Mouse (Mus musculus) cerebellum, adult 11 months (tissue): ENCODE data around the gene Nelfb.
A peak's percentile ranks its signal among the peaks of the same experiment; 100 is the strongest.

Experiments
- DNase-seq: peaks from one replicate; pipeline ENCODE4 v3.0.0; 2022

Nelfb gene

DNA sequence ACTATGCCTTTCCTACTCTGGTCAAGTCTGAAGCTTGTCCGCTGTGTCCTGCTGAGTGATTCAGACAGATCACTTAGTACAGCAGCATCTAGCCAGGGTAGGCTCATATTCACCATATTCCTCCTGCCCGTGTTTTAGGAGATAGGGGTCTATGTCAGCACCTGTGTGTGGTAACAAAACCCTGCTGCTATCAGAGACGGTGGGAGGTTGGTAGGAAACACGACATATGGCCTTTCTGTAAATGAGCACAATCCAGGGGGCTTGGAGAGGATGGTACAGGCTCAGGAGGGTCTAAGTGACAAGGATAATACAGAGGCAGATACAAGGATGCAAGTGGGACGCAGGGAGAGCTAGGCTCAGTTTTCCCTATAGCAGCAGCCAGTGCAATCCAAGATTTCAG, 18.3 kb upstream of the Nelfb start:
- no peak for DNase-seq

DNA sequence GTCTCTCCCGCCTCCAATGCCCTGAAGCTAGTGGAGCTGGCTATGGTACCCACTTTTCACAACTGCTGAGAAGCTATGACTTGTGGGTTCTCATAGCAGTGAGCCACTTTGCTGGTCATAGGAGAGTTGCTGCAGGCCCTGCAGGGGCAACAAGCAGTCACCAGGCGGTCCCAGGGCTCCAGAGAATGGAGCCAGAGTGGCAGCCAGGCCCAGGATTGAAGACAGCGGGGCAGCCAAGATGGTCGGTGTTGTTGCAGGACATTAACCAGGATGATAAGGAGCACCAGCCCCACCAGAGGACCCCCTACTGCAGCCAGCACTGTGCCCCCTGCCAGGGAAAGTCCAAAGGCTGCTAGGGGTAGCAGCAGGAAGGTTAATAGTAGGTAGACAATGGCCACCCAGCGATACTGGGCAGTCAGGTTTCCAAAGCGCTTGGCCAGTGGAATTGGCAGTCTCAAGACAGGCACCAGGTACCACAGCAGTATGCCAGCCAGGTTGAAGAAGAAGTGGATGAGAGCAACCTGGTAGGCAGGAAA, 17.8 kb upstream of the Nelfb start:
- DNase-seq = no peak

DNA sequence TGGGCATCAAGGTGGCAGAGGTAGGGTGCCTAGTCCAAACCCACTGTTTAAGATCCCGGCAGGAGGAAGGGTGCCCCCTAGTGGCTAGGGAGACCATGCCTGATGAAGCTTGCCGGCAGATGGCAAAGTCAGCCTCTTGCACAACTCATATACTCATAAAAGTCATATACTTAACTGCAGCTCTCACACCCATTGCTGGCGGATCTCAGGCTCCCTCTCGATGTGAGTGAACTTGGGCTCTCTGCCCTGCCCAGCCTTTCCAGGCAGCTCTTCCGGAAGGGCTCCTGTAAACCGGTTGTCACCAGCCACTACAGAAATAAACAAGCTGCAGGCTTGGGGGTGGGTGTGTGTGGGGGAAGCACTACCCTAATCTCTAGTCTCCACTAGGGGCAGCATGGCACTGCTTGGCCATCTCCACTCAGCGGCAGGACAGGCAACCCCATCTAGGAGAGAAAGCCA, 17.2 kb upstream of the Nelfb start:
- DNase-seq = peak; percentile 86

DNA sequence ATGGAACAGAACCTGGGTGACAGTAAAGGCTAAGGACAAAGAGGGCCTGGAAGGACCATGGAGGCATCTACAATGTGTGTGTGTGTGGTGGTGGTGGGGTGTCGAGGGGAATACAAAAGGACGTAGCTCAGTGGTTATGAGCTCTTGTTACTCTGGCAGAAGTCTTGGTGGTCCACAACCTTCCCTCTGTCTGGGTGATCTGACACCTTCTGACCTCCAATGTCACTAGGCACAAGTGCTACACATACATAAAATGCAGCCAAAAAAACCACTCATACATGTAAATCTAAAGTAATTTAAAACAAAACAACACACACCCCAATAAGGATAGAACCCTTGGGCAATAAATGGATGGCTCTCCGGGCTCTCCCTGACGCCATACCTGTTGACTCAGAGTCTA, 16.1 kb upstream of the Nelfb start:
- DNase-seq = no peak

DNA sequence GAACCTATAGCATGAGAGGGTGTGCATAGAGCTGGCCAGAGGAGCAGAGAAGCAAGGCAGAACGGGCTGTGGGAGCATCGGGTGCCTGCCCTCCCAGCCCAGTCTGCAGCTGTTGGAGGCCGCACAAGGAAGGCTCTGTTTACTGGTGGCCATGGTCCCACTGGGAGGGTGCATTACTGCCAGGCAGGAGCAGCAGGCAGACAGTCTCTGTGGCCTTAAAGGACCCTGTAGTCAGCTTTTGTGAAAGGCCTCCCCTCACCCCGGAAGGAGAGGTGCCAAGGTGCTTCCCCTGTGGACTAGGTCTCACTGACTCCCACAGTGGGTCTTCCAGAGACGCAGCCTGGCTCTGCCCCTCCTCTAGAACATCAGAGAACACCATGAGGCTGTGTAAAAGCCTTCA, 15.6 kb upstream of the Nelfb start:
- DNase-seq = peak; percentile 48

DNA sequence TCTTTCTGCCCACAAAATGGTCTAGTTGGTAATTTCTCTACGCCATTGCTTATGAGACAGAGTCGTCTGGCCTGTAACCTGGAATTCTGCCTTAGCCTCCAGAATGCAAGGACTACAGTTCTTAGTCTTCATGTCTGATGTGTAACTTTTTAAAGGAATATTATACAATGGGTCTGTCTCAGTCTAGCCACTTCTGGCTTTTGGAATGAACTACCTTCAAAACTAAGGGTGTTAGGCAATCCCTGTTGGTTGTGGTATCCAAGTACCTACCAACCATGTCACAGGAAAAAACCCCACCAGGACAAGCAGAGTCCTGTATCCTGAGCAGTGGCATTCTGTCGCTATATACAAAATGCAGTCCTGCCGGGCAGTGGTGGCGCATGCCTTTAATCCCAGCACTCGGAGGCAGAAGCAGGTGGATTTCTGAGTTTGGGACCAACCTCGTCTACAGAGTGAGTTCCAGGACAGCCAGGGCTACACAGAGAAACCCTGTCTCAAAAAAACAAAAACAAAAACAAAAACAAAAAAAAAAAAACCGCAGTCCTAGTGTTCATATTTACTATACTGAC, 14.6 kb upstream of the Nelfb start:
- DNase-seq = no peak

DNA sequence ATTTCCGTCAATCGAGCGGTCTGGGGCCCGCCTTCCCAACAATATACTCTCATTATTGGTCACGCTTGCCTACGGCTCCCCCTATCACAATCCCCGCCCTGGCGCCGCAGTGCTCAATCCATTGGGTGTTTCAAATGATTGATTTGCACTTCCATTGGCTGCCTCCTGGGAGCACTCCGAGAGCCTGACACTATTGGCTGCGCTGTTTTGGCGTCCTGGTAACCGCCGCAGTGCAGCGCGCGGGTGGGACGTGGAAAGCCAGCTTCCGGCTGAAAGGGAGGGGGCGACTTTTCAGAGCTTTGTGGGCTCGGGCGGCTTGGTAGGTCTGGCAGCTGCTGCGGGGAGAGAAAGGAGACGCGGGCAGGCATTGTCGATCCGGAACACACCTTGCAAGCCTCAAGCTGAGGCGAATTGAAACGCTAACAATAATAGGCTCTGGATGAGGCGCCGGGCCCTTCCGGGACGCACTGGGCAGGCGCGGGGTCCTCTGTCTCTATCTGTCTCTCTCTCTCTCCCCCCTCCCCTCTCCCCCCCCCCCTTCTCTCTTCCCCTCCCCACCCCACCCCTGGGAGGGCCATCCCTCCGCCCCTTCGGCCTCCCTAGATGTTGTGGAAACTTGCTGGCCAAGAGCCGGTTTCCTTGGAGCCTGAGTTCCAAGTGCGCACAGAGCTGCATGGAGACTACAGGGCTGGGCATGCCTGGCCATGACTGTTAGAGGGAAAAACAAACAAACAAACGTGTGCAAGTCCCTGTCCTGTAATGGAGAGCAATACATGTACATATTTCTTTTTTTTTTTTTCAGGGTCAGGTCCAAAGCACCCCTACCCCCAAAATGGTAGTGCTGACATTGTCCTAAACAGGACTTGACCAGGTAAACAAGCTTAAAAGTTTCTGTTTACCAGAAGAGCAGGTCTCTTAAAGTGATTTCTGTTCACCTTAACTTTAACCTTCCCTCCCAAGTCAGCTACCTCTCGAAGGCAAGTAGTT, 13.8 kb upstream of the Nelfb start:
- peak; percentile 99 for DNase-seq

DNA sequence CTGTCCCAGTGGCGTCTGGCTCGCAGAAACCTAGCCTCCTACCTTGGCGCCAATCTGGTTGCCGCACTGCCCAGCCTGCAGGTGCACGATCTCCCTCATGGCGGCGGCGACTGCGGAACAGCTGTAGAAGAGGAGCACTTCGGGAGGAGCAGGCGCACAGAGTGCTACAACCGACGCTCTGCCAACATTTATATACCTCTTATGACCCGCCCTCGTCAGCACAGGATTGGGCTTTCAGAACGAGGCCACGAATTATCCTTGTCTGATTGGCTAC, 13.1 kb upstream of the Nelfb start, which contains the start of gene Tubb4b:
Gene Tubb4b (minus strand): TSS at position 211 of the 274 bp plus-strand sequence.
- DNase-seq = no peak

DNA sequence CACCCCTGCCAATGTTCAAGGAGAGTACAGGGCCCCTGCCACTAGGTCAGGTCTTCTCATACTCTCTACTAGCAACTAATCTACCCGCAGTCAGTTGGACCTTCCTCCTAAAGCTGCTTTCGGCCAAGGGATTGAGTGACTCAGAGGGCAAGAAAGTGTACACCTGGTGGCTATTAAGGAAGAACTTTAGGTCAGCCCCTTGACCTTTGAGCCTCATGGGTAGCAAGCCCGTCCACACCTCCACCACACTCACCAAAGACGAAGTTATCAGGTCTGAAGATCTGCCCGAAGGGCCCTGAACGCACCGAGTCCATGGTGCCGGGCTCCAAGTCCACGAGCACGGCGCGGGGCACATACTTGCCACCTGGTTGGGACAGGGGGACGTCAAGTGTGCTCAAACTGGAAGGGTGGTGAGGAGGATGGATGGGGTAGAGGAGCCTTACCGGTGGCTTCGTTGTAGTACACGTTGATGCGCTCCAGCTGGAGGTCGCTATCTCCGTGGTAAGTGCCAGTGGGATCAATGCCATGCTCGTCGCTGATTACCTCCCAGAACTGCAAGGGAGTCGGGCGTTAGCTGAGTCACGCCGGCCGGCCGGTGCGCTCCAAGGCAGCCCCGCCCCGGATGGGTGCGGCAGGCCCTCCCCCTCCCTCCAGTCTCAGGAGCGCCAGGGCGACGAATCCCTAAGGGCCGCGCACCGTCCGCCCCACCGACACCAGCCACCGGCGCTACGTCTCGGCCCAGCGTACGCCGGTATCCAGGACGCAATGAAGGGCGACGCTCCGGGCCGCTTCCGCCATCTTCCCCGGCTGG, 12.6 kb upstream of the Nelfb start:
- DNase-seq = no peak

DNA sequence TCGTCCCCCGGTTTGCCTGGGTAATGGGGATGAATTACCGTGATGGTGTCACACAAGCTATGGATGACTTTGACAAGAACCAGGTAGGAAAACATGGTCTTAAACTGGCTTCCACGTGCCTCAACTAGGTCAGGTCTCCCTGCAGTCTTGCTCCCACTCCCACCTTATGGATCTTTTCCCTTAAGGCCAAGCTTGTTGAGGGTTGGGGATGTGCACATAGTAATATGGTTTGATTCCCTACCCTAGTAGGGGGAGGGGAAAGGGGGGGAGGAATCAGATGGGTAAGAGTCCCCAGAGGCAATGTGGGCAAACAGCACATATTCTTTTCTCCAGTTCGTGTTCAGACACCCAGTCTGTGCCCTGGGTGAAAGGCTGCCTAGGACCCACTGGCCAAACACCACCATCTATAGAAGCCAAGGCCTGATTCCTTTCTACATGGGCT, 10.1 kb upstream of the Nelfb start:
- no peak for DNase-seq

DNA sequence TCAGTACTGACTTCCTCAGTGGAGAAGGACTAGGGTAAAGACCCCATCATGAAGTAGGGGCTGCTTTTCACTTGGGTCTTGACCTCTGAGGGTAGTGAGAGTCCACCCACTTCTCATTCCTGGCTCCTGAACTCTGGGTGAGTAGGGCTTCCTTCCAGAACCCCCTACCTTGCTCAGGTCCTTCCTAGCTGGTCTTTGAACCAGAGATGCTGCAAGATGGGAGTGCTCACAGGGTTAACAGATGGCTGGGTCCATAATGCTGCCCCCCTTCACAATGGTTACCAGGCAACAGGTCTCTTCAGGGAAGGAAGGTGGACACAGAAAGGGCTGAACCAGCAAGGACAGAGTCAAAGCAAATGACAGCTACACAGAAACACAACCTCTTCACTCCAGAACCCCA, 7.2 kb upstream of the Nelfb start, which contains the start of gene Fam166a:
Gene Fam166a (plus strand): TSS at position 301 of the 400 bp plus-strand sequence.
- DNase-seq = no peak

DNA sequence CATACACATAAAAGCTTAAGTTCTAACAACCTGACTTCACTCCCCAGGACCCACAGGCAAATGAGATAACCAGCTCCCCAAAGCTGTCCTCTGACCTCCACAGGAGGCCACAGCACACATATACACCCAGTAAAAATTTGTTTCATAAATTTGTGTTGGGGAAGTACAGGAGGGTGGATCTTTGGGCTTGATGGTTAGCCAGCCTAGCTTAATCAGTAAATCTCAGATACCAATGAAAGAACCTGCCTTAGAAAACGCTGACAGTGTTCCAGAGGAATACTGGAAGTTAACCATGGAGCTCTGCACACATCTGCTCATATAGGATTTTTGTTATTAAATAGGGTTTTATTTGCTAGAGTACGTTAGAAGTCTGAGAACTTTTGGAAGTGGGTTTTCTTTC, 6.4 kb upstream of the Nelfb start:
- no peak for DNase-seq

DNA sequence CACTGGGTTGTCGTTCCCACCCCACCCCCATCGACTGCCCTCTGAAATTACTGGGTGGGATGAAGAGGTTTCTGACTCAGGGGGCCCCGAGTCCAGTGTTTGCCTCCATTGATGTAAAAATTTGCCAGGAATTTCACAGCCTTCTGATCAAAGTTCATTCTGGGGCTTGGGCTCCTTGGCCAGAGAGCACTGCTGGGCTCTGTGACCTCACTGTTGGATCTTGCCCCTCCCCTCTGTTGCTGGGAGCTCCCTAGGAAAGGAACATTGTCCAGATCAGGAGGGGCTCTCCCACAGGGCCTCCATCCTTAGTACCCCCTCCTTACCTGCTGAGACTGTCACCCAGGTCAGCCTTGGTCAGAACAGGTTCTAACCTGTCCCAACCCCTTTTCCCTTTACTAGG, 3.2 kb upstream of the Nelfb start, which contains the start of gene Stpg3:
Gene Stpg3 (minus strand): TSS at position 194 of the 400 bp plus-strand sequence.
- no peak for DNase-seq

DNA sequence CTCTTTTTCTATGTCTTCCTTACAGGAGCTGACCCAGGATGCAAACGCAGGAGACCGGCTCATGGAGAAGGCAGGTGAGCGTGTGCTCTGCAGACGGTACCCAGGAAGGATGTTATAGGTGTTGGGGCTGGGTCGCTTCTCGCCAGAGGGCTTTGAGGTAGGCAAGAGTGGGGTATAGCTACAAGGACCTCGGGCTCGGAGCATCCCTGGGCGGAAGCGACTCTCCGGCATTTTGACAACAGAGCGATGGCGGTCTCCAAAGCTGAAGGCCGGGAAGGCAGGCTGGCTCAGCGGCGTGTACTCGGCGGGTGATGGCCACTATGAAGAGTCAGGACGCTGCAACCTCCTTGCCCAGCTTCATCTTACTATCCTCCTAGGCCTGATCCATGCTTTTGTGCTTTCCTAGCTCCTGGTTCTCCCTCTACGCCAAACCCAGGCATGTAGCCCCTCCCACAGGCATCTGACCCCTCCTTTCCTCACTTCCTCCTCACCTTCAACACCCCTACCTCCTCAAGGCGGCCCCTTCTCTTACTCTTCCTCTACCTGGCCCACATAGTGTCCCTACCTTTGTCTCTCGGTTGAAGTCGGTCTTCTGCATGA, 2.1 kb upstream of the Nelfb start:
- DNase-seq = no peak

DNA sequence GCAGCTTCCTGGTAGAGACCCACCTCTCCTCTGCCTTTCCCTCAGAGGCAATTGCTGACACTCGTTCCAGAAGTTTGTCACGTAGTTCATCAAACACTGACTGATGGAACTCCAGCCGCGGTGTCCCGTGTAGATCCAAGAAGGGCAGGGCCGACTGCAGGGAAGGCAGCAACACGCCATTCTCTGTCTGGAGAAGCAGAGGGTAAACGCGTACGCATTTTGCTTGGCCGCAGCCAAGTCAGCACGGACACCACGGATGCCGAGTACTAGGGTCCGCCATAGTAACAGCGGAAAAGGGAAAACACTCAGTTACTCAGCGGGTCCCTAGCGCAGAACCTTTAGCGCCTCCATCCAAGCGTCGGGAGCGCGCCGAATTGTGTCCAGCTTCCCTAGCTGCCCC, 603 bp downstream of the Nelfb start:
- no peak for DNase-seq

DNA sequence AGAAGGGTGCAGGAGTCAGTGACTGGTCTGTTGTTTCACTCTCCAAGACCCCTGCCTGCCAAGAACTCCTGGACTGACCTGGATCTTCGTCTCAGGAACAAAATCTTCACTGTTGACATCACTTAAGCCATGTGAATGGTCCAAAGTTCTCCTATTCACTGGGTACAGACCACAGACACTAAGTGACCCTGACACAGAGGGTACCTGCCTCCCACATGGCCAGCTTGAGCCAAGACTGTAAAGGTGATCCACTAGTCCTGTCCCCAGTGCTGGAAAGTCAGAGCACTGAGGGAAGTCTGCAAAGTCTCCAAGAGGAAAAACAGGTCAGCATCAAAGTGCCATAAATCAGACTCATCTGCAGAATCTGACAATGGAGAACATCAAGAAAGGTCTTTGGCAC, 3.7 kb downstream of the Nelfb start:
- DNase-seq = no peak

DNA sequence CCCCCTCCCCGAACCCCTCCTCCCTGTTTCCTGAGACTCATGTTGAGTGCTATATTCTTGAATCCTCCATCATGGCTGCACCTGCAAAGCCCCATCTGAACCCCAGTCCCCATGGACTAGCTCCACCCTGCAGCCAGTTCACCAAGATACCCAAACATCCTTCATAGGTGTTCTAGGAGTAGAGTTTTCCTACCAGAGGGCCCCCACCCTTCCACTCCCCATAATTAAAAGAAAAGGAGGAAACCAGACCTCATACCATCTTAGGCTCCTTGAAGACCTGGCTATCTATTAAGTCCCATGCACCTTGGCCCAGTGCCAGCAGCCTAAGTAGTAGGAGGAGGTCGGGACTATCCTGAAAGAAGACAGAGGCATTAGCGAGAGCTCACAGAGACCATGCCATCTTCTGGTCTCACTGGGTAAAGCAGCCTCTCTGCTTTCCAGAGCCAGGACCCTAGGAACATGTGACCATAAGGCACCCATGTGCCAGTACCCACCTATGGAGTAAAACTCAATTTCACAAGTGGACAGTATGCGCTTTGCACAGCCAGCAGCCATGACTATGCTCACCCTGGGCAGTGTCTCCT, 7.6 kb downstream of the Nelfb start:
- no peak for DNase-seq

DNA sequence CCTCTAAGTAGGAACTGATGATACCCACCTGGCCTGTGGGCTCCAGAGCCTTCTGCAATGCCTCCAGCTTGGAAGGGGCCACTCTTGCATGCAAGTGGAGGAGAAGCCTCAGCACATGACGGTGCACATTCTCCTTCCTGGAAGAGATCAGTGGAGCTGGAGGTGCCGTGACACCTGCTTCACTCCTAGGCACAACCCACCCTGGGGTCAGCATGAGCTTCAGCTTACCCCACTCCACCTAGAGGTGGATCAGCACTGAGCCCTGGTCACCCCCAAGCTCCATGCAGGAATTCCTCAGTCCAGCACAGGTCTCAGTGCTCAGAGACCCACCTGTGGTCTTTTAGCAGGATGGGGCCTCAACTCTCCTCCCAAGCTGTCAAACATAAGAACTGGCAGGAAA, 10.7 kb downstream of the Nelfb start:
- DNase-seq = no peak

DNA sequence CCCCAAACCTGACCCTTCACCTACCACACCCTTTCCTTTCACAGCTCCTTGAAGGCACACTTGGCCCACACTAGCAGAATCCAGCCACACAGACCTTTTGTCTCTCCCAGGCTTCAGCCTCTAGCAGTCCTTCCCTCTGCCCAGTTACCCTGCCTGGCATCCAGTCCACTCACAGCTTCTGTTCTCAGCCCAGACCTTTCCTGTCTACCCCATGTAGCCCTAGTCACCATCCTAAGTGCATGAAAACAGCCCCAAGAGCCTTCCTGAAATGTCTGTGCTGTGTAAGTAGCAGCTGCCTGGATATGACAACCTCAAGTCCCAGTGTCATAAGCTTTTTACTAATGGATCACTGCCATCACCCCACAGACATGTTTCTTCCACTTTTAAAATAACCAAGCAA, 13.3 kb downstream of the Nelfb start:
- no peak for DNase-seq

DNA sequence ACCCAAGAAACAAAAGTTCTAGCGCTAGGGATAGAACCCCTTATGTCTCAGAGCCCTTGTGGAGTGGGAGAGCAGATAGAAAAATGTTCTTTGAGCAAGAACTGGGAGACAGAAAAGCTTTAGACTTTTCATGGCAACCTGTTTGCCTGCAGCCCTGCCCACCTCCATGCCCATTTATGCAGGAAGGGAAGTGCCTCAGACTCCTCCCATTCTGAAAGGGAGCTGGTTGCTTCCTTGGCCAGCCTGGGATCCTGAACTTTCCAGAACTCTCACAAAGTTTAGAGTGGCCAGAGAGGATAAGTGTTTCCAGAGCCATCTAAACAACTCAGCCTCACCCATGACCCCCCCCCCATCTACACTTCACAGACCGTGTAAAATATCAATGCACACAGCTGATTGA, 14.1 kb downstream of the Nelfb start:
- no peak for DNase-seq

DNA sequence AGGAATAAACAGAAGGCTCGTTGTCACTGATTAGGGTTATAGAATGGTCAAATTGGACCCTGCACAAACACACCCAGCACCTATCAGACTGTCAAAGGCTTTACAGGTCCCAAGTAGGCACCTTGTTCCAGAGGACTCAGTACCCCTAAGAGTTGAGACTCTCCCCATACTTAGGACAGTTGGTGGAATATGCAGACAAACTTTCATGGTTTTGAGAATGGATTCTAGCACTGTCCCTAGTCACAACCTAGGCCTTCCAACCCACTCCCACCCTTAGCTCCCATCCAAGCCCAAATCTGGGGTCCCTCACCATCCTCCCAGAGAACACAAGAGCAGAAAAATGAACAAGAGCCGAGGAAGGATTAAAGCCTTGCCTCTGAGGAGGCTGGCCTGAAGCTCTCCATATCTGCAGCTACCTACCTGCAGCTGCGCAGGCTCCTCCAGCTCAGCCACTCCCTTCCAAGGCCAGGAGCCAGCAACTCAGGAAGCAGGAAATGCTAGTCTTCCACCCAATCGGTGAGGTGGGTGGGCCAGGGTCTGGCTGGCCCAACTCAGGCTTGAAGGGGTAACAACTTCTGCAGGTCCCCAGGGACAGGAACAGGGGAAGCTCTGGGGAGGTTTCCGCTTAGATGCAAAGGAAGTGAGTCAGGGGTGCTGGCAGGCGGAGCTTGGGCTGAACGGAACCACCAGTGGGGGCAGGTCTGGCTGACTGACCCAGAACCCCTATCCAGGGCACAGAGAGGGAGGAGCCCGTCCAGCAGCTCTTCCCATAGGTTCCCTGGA, 14.9 kb downstream of the Nelfb start, which contains the start of gene Tor4a:
Gene Tor4a (minus strand): TSS at position 715 of the 783 bp plus-strand sequence.
- DNase-seq = no peak
